8 mouse cellular contexts compared by ENCODE assay signal in genomic region chr13:69487611-69488275, GRCm38 (mm10). TPM values are rescaled to one million over a fixed set of nuclear protein-coding genes. Genes with fewer than 3 reads are reported as not detected.
DNase-seq lines count a peak whose midpoint lies in the region; ATAC-seq and TF ChIP-seq lines count a peak whose summit lies in the region.

No protein-coding gene starts in this region.

- no peaks in the 10 kb centered on the region for H3K36me3 ChIP-seq in E14TG2a.4 (ENCODE audit: insufficient read depth, low read length)
- H3K36me3 ChIP-seq in forebrain, embryonic 14.5 days (ENCODE audit: control insufficient read depth, insufficient read depth, low read length) = no peaks in the 10 kb centered on the region
- no peaks in the 10 kb centered on the region for H3K36me3 ChIP-seq in limb, embryonic 11.5 days (ENCODE audit: control insufficient read depth, insufficient read depth, low read length)

- H3K27me3 ChIP-seq in E14TG2a.4 (ENCODE audit: insufficient read depth, low read length) = peaks cover 56% of the 10 kb centered on the region
- H3K27me3 ChIP-seq in forebrain, embryonic 14.5 days (replicated peaks; ENCODE audit: control insufficient read depth, insufficient read depth, low read length) = peaks cover 24% of the 10 kb centered on the region
- H3K27me3 ChIP-seq in limb, embryonic 11.5 days (ENCODE audit: control insufficient read depth, insufficient read depth, low read length) = peaks cover 28% of the 10 kb centered on the region

- ATAC-seq in forebrain, embryonic 14.5 days = 0 out of 2 replicates have a peak, but pooled peaks have one; percentile 13
- no peak for ATAC-seq in limb, embryonic 11.5 days (ENCODE audit: insufficient number of reproducible peaks, low FRiP score, low TSS enrichment, low read depth)

- TF ChIP-seq CTCF in E14TG2a.4 (conservative IDR thresholded peaks at IDR 0.05; ENCODE audit: low read length) = no peak

- H3K4me1 ChIP-seq in E14TG2a.4 (replicated peaks; ENCODE audit: low read depth, low read length) = peaks cover 13% of the 10 kb centered on the region
- no peaks in the 10 kb centered on the region for H3K4me1 ChIP-seq in forebrain, embryonic 14.5 days (ENCODE audit: control insufficient read depth, insufficient read depth, low read length)
- H3K4me1 ChIP-seq in limb, embryonic 11.5 days (ENCODE audit: control insufficient read depth, insufficient read depth, low read length) = 0 out of 2 replicates have a peak, but pooled peaks cover 3% of the 10 kb centered on the region

- DNase-seq in adrenal gland, adult (ENCODE audit: inconsistent age in 2 of 2, low spot score in 1 of 2) = peak; percentile 59 to 86
- DNase-seq in adrenal gland, adult 8-10 months = no peak
- peak; percentile 24 for DNase-seq in forebrain, embryonic 14.5 days (ENCODE audit: low spot score)
- peak; percentile 42 for DNase-seq in limb, embryonic 11.5 days (ENCODE audit: low spot score)
- DNase-seq in retina, postnatal 1 day = peak; percentile 51
- DNase-seq in ovary, postnatal 36 days (ENCODE audit: low spot score) = no peak
- DNase-seq in urinary bladder, postnatal 36 days (ENCODE audit: low spot score in 2 of 2) = no peak

- H3K4me2 ChIP-seq in forebrain, embryonic 14.5 days (ENCODE audit: low read length) = peak overlapping the region; percentile 47
- H3K4me2 ChIP-seq in limb, embryonic 11.5 days (ENCODE audit: low read depth, severe bottlenecking) = peak overlapping the region; percentile 15; the same call in 1 of the 2 replicates

- 1% methylated on average over 26 of the region's 26 CpGs for WGBS in forebrain, embryonic 14.5 days
- 1% methylated on average over 26 of the region's 26 CpGs for WGBS in limb, embryonic 11.5 days

- H3K4me3 ChIP-seq in E14TG2a.4 (replicated peaks; ENCODE audit: low read length) = 0 out of 2 replicates have a peak overlapping the region, but pooled peaks have one; percentile 7
- peak overlapping the region; percentile 20 for H3K4me3 ChIP-seq in forebrain, embryonic 14.5 days (ENCODE audit: low read depth, low read length)
- H3K4me3 ChIP-seq in limb, embryonic 11.5 days (ENCODE audit: low read depth, low read length) = peak overlapping the region; percentile 14; the same call in 1 of the 2 replicates

- peak overlapping the region; percentile 35 for H3K9ac ChIP-seq in forebrain, embryonic 14.5 days (ENCODE audit: low read length)
- H3K9ac ChIP-seq in limb, embryonic 11.5 days (ENCODE audit: low read length) = no peak overlapping the region

- no peak overlapping the region for H3K27ac ChIP-seq in forebrain, embryonic 14.5 days (ENCODE audit: low read depth, low read length)
- no peak overlapping the region for H3K27ac ChIP-seq in limb, embryonic 11.5 days (replicated peaks; ENCODE audit: low read depth, low read length)

- H3K9me3 ChIP-seq in E14TG2a.4 (ENCODE audit: low read length) = no peaks in the 10 kb centered on the region
- H3K9me3 ChIP-seq in forebrain, embryonic 14.5 days (replicated peaks; ENCODE audit: control insufficient read depth, low read length) = no peaks in the 10 kb centered on the region
- H3K9me3 ChIP-seq in limb, embryonic 11.5 days (ENCODE audit: control insufficient read depth, low read length) = no peaks in the 10 kb centered on the region

RNA-seq across cellular contexts. Expression of gene Nsun2, which starts 45.8 kb away (rescaled TPM):
- 10 to 100 TPM; 82.8 to 94.0 (median 84.4) TPM for total RNA-seq in adrenal gland, adult 8-10 months (2022)
- polyA plus RNA-seq in forebrain, embryonic 14.5 days (2014; fragmentation: Nextera tagmentation; extraction: Ambion mirVana) = 86.2 and 87.4 TPM in 2 replicates
- 149 and 159 TPM in 2 replicates for polyA plus RNA-seq in limb, embryonic 11.5 days (2014; fragmentation: Nextera tagmentation; extraction: Ambion mirVana)

RNA-seq across cellular contexts. Expression of gene Tent4a, which starts 46.7 kb away (rescaled TPM):
- total RNA-seq in adrenal gland, adult 8-10 months (2022) = 10 to 100 TPM; 22.6 to 24.5 (median 23.7) TPM
- 8.8 and 9.0 TPM in 2 replicates for polyA plus RNA-seq in forebrain, embryonic 14.5 days (2014; fragmentation: Nextera tagmentation; extraction: Ambion mirVana)
- 8.4 and 8.5 TPM in 2 replicates for polyA plus RNA-seq in limb, embryonic 11.5 days (2014; fragmentation: Nextera tagmentation; extraction: Ambion mirVana)

Comparison
In these comparisons a context has a peak if more than half of its experiments do, and no peak if none do; other contexts are left out.
1. DNase-seq: peak in adrenal gland, adult (2 of 2), forebrain, embryonic 14.5 days (single experiment), limb, embryonic 11.5 days (single experiment) and retina, postnatal 1 day (single experiment); none in adrenal gland, adult 8-10 months (single experiment), ovary, postnatal 36 days (single experiment) and urinary bladder, postnatal 36 days (0 of 2).
2. Peak in every context shown above with its lines, with median percentiles within 50 percentile points of each other: H3K4me3 ChIP-seq.